Mouse (Mus musculus): ENCODE data around the gene Sgcg. TPM values are rescaled to one million over a fixed set of nuclear protein-coding genes. Genes with fewer than 3 reads are reported as not detected.

Gene Sgcg
- polyA plus RNA-seq, 1 experiment from 2014 or later, result 0.93 TPM

GRCm38 (mm10) chr14:61274414-61275198 is 16.3 kb upstream of the Sgcg start:
- ATAC-seq (ENCODE audit: insufficient read depth), result no peak
- Histone ChIP-seq H3K4me2 (peak overlapping the region; percentile 33), H3K4me3 (replicated peaks) (no peak overlapping the region), H3K9me3 (replicated peaks) (no peaks in the 10 kb centered on the region), H3K9ac (no peak overlapping the region), H3K27ac (replicated peaks) (no peak overlapping the region), H3K4me1 (replicated peaks) (no peaks in the 10 kb centered on the region; the same call in none of the 2 replicates), H3K36me3 (replicated peaks) (no peaks in the 10 kb centered on the region), H3K27me3 (peaks cover 66% of the 10 kb centered on the region)
- WGBS (ENCODE audit: insufficient replicate concordance), result 8% methylated on average over 38 of the region's 38 CpGs

GRCm38 (mm10) chr14:61267908-61268475 is 9.7 kb upstream of the Sgcg start:
- 62% methylated on average over 5 of the region's 5 CpGs for WGBS (ENCODE audit: insufficient replicate concordance)
- no peak overlapping the region for H3K4me2 ChIP-seq
- no peaks in the 10 kb centered on the region for H3K9me3 ChIP-seq (replicated peaks)
- H3K36me3 ChIP-seq (replicated peaks), result no peaks in the 10 kb centered on the region
- H3K27ac ChIP-seq (replicated peaks), result no peak overlapping the region
- H3K27me3 ChIP-seq, result peaks cover 29% of the 10 kb centered on the region
- no peak overlapping the region for H3K4me3 ChIP-seq (replicated peaks)
- no peak overlapping the region for H3K9ac ChIP-seq
- ATAC-seq (ENCODE audit: insufficient read depth), result no peak
- no peaks in the 10 kb centered on the region for H3K4me1 ChIP-seq (replicated peaks)

GRCm38 (mm10) chr14:61259084-61259483 is 794 bp upstream of the Sgcg start:
- Histone ChIP-seq H3K4me1 (replicated peaks) (no peaks in the 10 kb centered on the region), H3K9ac (no peak overlapping the region), H3K36me3 (replicated peaks) (no peaks in the 10 kb centered on the region), H3K4me3 (replicated peaks) (no peak overlapping the region), H3K27ac (replicated peaks) (no peak overlapping the region), H3K4me2 (no peak overlapping the region), H3K27me3 (no peaks in the 10 kb centered on the region; the same call in 1 of the 2 replicates), H3K9me3 (replicated peaks) (no peaks in the 10 kb centered on the region)
- ATAC-seq (ENCODE audit: insufficient read depth), result no peak
- 48% methylated on average over 3 of the region's 3 CpGs for WGBS (ENCODE audit: insufficient replicate concordance)

GRCm38 (mm10) chr14:61252596-61253388 is 5.5 kb downstream of the Sgcg start:
- Histone ChIP-seq H3K4me2 (no peak overlapping the region), H3K27me3 (no peaks in the 10 kb centered on the region; the same call in 1 of the 2 replicates), H3K4me1 (replicated peaks) (no peaks in the 10 kb centered on the region), H3K27ac (replicated peaks) (no peak overlapping the region), H3K36me3 (replicated peaks) (no peaks in the 10 kb centered on the region), H3K9me3 (replicated peaks) (no peaks in the 10 kb centered on the region), H3K4me3 (replicated peaks) (no peak overlapping the region), H3K9ac (no peak overlapping the region)
- WGBS (ENCODE audit: insufficient replicate concordance), result 69% methylated on average over 14 of the region's 15 CpGs
- no peak for ATAC-seq (ENCODE audit: insufficient read depth)

- 67% methylated on average over 3 of the region's 3 CpGs for WGBS (ENCODE audit: insufficient replicate concordance)
- Histone ChIP-seq H3K4me2 (no peak overlapping the region), H3K27me3 (no peaks in the 10 kb centered on the region), H3K9me3 (replicated peaks) (no peaks in the 10 kb centered on the region), H3K36me3 (replicated peaks) (no peaks in the 10 kb centered on the region), H3K27ac (replicated peaks) (no peak overlapping the region), H3K4me1 (replicated peaks) (no peaks in the 10 kb centered on the region), H3K4me3 (replicated peaks) (no peak overlapping the region), H3K9ac (no peak overlapping the region)
- no peak for ATAC-seq (ENCODE audit: insufficient read depth)
These were observed 11.8 kb downstream of the Sgcg start for GRCm38 (mm10) chr14:61246444-61246843.

- Histone ChIP-seq H3K27ac (replicated peaks) (no peak overlapping the region), H3K27me3 (no peaks in the 10 kb centered on the region), H3K36me3 (replicated peaks) (no peaks in the 10 kb centered on the region), H3K4me2 (no peak overlapping the region), H3K9me3 (replicated peaks) (no peaks in the 10 kb centered on the region), H3K4me1 (replicated peaks) (no peaks in the 10 kb centered on the region), H3K4me3 (replicated peaks) (no peak overlapping the region), H3K9ac (no peak overlapping the region)
- 24% methylated on average over 6 of the region's 6 CpGs for WGBS (ENCODE audit: insufficient replicate concordance)
- no peak for ATAC-seq (ENCODE audit: insufficient read depth)
These were observed 15.7 kb downstream of the Sgcg start for GRCm38 (mm10) chr14:61242611-61243010.

- Histone ChIP-seq H3K4me2 (no peak overlapping the region), H3K9ac (no peak overlapping the region), H3K4me3 (replicated peaks) (no peak overlapping the region), H3K27me3 (no peaks in the 10 kb centered on the region), H3K36me3 (replicated peaks) (no peaks in the 10 kb centered on the region), H3K4me1 (replicated peaks) (no peaks in the 10 kb centered on the region), H3K27ac (replicated peaks) (no peak overlapping the region), H3K9me3 (replicated peaks) (no peaks in the 10 kb centered on the region)
- 53% methylated on average over 9 of the region's 9 CpGs for WGBS (ENCODE audit: insufficient replicate concordance)
- ATAC-seq (ENCODE audit: insufficient read depth), result no peak
These were observed 19.5 kb downstream of the Sgcg start for GRCm38 (mm10) chr14:61238751-61239150.

- H3K36me3 ChIP-seq (replicated peaks), result no peaks in the 10 kb centered on the region
- H3K4me2 ChIP-seq, result no peak overlapping the region
- ATAC-seq (ENCODE audit: insufficient read depth), result no peak
- no peak overlapping the region for H3K27ac ChIP-seq (replicated peaks)
- H3K27me3 ChIP-seq, result no peaks in the 10 kb centered on the region
- no peaks in the 10 kb centered on the region for H3K4me1 ChIP-seq (replicated peaks)
- no peak overlapping the region for H3K9ac ChIP-seq
- H3K4me3 ChIP-seq (replicated peaks), result no peak overlapping the region
- WGBS (ENCODE audit: insufficient replicate concordance), result 38% methylated on average over 4 of the region's 4 CpGs
- no peaks in the 10 kb centered on the region for H3K9me3 ChIP-seq (replicated peaks)
These were observed 21.1 kb downstream of the Sgcg start for GRCm38 (mm10) chr14:61237101-61237654.

GRCm38 (mm10) chr14:61235846-61236474 is 22.3 kb downstream of the Sgcg start:
- H3K36me3 ChIP-seq (replicated peaks), result no peaks in the 10 kb centered on the region
- H3K9ac ChIP-seq, result no peak overlapping the region
- ATAC-seq (ENCODE audit: insufficient read depth), result no peak
- H3K4me3 ChIP-seq (replicated peaks), result no peak overlapping the region
- WGBS (ENCODE audit: insufficient replicate concordance), result 55% methylated on average over 5 of the region's 5 CpGs
- H3K27ac ChIP-seq (replicated peaks), result no peak overlapping the region
- no peak overlapping the region for H3K4me2 ChIP-seq
- H3K9me3 ChIP-seq (replicated peaks), result no peaks in the 10 kb centered on the region
- no peaks in the 10 kb centered on the region for H3K27me3 ChIP-seq
- 0 out of 2 replicates have a peak, but pooled peaks cover under 1% of the 10 kb centered on the region for H3K4me1 ChIP-seq (replicated peaks)

GRCm38 (mm10) chr14:61232016-61232568 is 26.2 kb downstream of the Sgcg start:
- Histone ChIP-seq H3K27me3 (no peaks in the 10 kb centered on the region), H3K4me2 (no peak overlapping the region), H3K9ac (no peak overlapping the region), H3K4me1 (replicated peaks) (peaks cover 22% of the 10 kb centered on the region), H3K27ac (replicated peaks) (no peak overlapping the region), H3K9me3 (replicated peaks) (no peaks in the 10 kb centered on the region), H3K4me3 (replicated peaks) (no peak overlapping the region), H3K36me3 (replicated peaks) (no peaks in the 10 kb centered on the region)
- ATAC-seq (ENCODE audit: insufficient read depth), result no peak
- WGBS (ENCODE audit: insufficient replicate concordance), result 74% methylated on average over 13 of the region's 13 CpGs
